Mouse (Mus musculus): ENCODE measurements around the gene Romo1. TPM values are rescaled to one million over a fixed set of nuclear protein-coding genes. Genes with fewer than 3 reads are reported as not detected.
"Not testable (repeated sequence)": the region's sequence is repeated elsewhere in the genome, so short reads cannot be mapped to it uniquely, and the experiment has no call there.

Gene Romo1
- 100 to 1,000 TPM; 144 to 170 (median 160) TPM for polyA plus RNA-seq (2017; shearing (Covaris generic))

DNA sequence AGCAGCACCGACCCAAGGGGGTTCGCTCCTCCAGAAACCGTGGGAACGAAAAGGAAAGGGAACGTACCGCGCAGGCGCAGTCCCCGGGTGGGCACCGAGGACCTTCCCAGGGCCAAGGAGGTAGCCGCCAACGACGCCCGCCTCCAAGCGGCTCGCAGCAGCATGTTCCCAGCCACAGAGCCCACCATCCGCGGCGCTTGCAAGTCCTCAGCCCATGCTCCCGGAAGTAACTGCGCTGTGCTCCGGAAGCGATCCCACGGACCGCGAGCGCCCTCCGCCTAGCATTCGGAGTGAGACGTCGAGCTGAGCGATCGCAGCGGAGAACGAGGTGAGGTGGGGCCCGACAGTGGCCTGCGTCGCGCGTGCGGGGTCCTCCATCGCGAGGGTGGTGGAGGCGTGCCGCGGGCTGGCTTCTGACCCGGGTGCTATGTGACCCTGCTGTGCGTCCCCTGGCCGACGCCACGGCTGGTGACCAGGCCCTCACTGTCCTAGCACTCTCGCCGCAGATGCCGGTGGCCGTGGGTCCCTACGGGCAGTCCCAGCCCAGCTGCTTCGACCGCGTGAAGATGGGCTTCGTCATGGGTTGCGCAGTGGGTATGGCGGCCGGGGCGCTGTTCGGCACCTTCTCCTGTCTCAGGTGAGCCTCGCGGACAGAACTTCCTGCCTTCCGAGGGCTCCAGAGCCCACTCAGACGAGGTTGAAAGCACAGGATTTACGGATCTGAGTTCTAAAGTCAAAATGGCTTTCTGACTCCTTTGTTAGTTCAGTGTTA lies at the start of gene Romo1, which contains the start of gene Nfs1:
Romo1 (plus strand) TSS at position 87 of the 772 bp plus-strand sequence.
Nfs1 (minus strand) TSS at position 234 of the 772 bp plus-strand sequence.
- peak; percentile 91 for ATAC-seq

DNA sequence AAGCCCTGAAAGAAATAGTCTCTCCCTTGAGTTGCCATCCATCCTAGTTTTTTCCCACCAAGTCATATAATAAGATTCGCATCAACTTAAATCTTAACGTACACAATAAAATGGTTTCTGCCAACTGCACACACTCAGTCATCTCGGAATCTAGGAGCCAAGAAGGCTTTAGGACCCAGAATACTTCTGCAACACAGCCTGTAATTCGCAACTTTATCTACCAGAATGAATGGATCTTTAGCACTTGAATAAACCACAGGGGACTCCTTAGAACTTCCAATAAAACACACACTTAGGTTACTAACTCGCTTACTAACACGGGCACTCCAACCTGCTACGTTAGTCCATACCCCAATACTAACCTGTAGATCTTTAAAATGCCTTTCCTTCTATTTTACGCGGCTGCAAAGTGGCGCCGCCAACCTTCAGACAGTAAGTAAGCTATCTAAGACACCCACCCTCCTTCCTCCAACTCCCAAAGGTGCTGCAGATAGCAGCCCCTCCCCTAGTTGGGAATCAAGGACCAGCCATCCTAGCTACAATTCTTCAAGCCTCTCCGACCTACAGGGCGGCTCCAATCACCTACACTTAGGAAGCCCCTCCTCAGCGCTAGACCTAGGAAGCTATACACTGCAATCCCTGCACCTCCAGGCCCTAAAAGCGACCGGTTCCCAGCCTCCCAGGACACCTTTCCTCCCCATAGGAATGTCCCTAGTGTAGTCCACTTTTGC lies 33.0 kb upstream of the Romo1 start:
- peak; percentile 42 for ATAC-seq

DNA sequence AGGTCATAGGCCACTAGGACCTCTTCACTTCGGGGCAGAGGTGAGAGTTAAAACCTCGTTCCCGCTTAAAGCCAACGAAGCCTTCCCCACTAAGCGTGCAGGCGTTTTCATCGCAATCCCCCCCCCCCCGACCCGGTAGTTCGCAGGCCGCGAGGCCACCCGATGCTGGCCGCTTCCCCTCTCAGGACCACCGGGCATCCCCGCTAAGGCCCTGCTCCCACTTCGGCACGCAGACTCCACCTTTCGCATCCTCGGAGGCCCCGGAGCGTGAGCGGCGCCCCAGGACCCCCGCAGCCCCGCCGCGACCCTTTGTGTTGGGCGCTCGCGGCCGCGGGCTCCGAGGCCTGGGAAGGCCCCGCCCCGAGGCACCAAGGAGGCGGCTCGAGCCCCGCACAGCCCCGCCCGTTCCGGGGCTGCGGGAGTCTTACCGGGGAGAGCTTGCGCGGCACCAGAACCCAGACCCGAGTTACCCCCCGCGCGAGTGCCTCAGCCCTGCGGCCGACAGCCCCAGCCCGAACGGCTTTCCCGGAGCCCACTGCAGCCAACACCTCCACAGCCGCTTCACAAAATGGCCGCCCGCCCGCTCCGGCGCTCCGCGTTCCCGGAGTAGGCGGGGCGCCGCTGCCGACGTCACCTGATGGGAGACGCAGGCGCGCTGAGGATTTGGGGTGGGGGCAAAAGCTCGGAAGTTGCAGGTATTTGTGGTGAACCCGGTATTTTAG lies 32.3 kb upstream of the Romo1 start, which contains the start of the genes Cpne1 and Rbm12:
Cpne1 (minus strand) TSS at position 608 of the 722 bp plus-strand sequence.
Rbm12 (minus strand) TSS at position 621 of the 722 bp plus-strand sequence.
- ATAC-seq, result peak; percentile 95

DNA sequence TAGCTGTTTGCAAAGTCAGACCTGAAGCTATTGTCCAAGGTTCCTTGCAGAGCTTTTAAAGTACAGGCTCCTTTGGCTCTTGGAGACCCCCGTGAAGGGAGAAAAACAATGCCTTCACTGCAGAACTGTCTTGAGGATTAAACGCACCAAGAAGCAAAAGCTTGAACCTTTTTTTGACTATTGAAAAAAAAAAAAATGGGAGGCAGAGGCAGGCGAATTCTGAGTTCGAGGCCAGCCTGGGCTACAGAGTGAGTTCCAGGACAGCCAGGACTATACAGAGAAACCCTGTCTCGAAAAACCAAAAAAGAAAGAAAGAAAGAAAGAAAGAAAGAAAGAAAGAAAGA lies 31.8 kb upstream of the Romo1 start:
- ATAC-seq, result not testable (repeated sequence)

DNA sequence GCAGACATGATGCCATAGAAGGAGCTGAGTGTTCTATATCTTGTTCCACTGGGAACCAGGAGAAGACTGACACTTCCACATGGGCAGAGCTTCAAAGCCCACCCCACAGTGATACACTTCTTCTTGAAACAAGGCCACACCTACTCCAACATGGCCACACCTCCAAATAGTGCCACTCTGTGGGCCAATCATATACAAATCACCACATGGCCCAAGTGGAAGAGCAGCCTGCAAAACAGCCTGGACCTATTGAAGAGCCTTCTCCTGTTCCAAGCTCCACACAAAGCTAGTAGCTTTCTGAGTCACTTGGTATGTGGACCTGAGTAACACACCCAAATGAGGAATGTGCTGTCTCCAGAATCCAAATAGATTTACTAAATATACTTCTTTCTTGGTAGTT lies 24.3 kb upstream of the Romo1 start:
- no peak for ATAC-seq

DNA sequence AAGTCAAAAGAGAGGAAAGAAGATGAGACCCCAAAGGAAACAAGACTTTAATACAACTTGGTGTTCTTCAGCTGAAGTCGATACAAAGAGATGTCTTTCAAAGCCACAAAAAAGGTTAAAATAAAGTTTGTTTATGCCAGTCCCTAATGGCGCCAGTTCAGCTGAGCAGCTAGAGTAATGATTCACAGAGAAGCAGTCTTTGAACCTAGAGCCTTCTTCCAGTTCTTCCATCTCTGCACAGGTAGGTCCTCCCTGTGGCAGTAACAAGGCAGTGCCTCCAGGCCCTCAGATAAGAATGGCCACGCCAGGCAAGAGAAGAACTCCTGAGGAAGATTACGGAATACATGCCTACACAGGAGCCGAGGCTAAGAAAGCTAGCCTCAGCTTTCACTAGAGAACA lies 20.1 kb upstream of the Romo1 start:
- ATAC-seq, result no peak

DNA sequence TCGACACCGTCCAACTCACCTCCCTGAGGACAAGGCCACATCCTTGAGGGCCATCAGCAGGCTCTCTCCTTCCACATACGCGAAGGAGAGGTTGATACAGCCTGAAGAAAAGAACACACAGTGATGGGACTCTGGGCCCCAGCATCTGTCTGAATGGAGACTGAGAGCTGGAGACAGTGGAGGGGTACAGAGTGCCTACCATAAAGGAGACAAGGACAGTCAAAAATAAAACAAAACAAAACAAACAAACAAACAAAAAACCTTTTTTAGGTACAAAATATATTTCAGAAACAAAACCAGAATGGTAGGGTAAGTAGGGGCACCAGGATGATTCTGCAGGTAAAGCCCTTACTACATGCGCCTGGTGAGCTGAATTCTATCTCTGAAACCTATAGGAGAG lies 16.8 kb upstream of the Romo1 start, which contains the start of gene Gm28036:
Gm28036 (minus strand) TSS at position 101 of the 400 bp plus-strand sequence.
- ATAC-seq, result no peak

DNA sequence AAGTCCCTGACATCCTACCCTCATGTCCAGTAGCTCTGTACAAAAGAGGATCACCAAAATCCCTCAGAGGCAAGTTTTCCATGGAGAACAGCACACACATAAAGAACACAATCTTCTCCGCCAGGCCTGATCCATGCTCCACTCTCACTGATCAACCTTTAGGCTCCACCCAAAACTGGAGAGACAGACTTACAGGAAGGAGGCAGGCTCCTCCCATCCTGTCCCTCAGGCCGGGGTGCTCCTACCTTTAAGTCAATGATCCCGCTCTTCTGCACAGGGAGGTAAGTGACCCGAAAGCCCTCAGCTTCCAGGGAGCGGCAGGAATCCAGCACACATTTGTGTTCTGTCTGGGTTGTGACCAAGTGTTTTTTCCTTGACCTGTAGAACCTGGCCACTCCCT lies 9.7 kb upstream of the Romo1 start:
- no peak for ATAC-seq

DNA sequence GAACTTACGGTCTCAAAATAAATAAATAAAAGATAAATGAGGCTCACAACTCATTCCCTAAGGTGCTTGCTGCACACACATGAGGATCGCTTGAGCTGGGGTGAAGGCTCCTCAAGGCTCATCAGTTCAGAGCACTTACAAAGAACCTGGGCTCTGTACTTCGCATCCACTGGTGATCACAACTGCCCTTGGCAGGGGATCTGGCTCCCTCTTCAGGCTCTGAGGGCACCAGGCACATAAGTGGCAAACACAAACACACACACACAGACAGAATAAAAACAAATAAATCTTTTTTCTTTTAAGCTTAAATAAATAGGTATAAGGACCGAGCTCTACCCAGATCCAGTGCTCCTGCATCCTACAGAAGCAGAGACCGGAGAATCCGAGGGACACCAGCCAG lies 8.1 kb upstream of the Romo1 start:
- no peak for ATAC-seq

DNA sequence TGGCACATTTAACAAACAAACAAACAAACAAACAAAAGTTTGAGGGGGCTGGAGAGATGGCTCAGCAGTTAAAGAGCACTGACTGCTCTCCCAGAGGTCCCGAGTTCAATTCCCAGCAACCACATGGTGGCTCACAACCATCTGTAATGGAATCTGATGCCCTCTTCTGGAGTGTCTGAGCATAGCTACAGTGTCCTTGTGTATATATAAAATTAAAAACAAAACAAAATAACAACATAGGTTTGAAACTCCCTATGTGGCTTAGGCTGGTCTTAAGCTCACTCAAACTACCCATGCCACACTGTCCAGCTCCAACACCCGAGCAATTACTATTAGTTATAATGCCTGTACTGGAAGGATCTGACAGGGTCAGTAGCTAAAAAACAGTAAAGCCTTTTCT lies 1.0 kb upstream of the Romo1 start:
- ATAC-seq, result no peak

DNA sequence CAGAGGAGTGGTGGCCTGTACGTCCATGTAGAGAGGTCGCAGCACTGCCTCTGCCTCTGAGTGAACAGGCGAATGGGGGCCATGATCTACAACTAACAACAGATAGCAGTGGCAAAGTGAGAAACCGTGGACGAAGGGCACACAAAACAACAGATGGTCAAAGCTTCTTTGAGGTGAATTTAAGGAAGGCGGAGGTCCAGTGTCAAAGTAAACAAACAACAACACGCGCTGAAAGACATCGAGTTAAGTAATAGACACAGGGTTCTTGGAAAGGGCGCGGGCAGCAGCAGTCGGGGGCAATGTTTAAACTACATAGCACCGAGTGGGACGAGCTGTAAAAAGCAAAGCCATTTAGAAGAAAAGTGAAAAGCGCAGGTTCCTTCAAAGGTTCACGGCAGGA lies 472 bp upstream of the Romo1 start:
- no peak for ATAC-seq

DNA sequence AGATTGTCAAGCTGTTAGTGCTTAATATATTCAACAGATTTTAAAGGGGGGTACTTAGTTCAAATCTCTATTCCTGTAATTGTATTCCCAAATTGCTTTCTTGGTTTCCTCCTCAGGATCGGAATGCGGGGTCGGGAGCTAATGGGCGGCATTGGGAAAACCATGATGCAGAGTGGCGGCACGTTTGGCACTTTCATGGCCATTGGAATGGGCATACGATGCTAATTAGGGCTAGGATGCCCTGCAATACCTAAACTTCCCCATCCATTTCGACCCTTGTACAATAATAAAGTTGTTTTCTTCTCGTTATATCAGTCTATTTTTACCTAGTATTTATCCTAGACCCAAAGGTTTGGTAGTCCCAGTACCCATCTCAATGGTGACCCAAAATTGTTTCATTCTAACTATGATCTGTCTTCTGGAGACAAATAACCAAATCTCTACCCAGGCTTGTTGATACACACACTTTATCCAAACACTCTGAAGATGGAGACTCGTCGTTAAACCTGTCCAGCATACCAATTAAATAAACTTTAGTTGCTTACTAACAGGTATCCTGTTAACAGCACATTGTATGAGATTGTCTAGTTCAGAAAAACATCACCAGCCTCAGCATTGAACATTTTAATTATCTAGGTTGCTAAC lies 1.8 kb downstream of the Romo1 start:
- no peak for ATAC-seq

DNA sequence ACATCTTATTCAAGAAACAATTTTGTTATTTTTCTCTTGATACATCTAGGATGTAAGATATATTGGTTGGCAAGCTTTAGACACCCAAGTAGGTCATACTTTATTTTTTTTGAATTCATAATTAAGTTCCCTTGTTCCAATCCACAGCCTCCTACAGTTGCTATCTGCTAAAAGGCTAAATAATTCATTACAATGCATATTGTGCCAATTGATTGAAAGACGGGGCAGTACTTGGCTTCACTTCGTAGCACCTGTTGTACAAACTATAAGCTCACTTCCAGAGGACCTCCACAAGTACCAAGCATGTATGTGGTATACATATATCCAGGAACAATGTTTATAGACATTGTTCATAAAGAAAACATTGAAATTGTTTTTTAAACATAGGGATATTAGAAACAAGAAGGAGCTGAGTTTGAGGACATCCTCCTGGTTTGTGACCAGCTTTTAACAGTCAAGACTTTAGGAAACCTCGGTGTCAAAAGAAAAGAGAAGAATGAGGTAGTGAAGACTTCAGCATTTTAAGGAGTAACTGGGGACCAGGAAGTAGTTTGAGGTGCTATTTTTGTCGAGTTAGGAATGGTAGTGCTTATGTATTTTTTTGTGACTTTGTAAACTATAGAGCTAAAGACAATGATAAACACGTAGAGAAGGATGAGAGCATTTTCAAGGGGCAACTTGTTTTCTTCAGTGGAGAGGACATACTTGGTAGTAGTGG lies 2.6 kb downstream of the Romo1 start:
- no peak for ATAC-seq

DNA sequence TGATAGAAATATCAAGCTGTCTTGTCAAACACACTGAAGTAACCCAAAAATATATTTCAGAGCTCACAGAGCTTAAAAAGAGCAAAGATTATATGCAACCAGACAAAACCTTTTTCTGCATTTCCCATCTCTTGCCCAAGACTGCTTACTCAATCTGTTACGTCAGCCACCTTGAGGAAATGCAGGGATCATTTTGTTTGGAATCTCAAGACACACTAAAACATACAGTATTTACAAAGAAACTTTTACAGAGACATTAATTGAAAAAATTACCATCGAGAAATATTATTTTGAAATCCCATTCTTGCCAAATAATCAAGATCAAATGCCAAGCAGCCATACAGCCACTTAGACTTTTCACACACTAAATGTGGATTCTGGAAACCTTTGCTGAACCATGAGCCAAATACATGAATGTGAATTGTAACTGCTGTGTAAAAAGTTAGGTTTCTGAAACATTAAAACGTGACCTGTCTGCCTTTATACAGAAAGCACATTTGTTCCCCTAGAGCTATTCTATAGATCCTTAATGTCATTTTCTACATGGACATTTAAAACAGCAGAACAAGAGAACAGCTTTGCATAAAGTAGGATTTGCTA lies 3.6 kb downstream of the Romo1 start:
- no peak for ATAC-seq

DNA sequence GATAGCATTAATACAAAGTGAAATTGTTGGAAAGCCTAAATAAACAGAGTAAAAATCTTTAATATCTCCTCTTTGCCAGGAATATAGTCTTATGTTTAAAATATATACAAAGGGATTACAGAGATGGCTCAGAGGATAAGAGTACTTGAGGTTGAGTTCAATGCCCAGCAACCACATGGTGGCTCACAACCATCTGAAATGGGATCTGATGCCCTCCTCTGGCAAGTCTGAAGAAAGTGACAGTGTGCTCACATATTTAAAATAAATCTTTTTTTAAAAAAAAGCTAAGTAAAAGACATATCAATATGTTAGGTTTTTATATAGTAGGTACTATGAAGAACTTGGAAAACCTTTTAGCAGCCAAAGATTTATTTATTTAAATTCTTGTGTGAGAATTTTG lies 7.7 kb downstream of the Romo1 start:
- no peak for ATAC-seq

DNA sequence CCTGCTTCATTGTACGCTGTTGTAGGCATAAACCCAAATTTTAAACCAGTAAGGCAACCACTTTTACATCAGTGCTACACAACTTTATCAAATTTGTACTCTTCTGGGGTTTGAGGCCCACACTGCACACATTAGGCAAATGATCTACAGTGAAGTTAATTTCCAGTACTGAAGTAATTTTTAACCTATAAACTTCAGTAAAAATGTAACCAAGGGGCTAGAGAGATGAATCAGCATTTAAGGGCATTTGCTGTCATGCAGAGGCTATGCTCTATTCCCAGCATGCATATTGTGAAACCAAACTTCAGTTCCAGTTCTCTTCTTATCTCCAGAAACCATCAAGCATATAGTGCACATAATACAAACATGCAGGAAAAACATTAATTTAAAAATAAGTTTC lies 21.6 kb downstream of the Romo1 start:
- no peak for ATAC-seq

DNA sequence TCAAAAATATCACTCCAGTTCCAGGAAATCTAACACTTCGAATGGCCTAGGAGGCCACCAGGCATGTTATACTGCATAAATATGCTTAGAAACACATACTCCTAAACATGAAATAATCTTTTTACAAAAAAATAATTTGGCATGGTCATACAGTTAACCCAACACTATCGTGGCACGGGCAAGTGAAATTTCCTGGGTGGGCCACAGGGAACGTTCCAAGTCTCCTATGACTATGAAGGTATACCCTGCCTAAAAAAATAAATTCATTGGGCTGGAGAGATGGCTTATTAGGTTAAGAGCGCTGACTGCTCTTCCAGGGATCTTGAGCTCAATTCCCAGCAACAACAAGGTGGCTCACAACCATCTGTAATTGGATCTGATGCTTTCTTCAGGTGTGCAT lies 22.7 kb downstream of the Romo1 start:
- no peak for ATAC-seq

DNA sequence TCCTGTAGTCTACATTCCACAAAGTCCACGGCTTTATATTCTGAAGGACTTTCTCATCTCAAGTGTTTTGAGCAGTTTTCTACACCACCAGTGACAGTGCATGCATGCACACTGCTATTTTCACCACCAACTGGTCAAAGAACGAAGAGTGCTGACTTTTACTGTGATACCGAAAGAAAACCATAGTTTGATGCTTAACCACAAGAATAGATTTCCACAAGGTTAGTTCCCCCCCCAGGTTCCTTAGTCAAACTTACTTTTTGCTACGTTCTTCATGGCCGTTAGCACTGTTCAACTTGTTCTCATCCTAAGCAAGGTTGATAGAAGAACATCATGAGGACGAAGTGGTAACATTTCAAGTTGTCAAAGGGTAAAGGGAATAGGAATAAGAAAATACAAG lies 33.2 kb downstream of the Romo1 start:
- no peak for ATAC-seq

DNA sequence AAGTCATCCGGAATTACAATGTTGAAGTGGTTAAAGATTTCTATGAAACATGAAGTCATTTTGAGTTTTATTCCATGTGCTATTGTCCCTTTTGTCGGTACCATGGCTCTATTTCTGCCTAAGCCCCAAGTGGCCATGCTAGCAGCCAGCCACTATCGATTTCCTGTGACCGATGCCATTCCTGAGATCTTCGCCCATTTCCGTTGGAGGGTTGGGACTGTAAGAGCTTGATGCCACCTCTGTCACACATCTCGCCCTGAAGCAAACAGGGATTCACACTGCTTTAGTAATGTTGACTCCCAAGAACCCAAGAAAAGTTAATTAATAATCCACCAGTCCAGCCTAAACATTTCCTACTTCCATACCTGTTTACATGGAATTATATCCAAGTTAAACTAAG lies 33.8 kb downstream of the Romo1 start:
- ATAC-seq, result no peak

DNA sequence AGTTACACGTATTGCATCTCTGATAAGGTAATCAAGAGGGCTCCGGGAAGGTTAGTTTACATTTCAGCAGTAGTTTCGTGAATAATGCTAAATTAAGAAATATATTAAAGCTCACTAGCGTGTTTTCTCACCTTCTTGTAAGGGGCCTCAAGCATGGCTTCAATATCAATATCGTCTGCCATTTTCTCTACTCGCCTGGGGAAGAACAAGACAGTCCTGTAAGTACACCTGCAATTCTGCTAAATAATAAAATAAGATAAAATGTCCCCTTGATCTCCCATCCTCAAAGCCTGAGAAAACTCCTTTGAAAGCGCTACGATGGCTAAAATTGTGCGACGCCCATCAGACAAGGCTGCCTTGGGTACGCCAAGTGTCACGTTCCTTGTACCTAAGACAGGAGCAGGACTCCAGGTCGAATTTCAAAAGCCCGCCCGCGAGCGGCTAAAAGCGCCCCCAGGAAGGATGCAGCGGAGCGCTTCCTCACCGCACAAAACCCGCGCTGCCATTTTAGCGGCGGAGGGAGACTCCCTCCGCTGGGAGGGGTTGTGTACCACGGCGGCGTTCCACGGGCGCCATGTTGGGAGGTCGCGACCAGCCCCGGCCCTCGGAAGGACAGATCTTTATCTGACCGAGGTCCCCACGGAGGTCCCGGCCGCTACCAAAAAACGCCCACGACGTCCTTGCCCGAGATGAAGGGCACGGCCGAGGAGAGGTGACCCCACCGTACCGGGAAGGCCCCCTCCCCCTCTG lies 35.4 kb downstream of the Romo1 start:
- peak; percentile 55 for ATAC-seq

DNA sequence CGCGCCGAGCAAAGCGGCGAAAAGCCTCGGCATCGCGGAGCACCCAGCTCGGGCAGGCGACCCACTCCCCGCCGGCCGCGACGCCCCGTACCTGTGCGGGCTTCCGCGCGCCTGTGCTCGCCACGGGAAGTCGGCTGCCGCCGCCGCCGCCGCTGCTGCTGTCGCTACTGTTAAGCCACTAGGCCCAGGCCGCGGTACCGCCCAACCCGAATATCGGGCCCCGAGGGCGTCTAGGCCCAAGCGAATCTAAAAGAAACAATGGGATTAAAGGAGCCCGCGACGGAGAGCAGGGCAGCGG lies 35.9 kb downstream of the Romo1 start:
- no peak for ATAC-seq

All from inflammation-experienced regulatory T-cells, adult 6 months (primary cell).